Mouse (Mus musculus): Measurements from ENCODE around the gene Pfkp.

The Pfkp gene

DNA sequence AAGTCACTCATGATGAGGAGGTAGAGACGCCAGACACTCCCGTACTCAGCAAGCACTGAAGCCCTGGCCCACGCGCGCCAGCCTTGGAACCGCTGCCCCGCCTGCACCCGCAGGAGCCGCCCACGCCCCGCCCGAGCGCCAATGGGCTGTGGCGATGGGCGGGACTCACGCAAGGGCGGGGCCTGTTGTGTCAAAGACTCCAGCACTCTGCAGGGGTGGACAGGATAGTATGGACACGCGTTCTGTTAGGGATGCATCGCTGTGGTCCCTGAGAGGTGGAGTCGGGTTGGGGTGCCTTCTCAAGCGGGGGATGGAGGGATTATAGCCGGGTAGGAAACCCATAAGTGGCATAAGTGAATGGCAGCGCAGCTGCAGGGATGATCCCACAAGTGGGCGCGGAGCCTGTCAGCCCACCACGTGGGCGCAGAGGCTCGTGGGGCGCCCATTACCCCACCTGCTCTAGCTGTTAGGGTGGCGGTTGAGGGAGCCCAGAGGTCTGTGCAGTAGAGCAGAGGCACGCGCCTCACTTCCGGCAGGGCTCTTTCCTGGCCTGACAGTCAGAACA lies at the start of gene Pfkp:
Gene Pfkp (minus strand): TSS at position 109 of the 565 bp plus-strand sequence.
- peak; percentile 89 to 95 for DNase-seq (ENCODE audit: low spot score in 2 of 2)

DNA sequence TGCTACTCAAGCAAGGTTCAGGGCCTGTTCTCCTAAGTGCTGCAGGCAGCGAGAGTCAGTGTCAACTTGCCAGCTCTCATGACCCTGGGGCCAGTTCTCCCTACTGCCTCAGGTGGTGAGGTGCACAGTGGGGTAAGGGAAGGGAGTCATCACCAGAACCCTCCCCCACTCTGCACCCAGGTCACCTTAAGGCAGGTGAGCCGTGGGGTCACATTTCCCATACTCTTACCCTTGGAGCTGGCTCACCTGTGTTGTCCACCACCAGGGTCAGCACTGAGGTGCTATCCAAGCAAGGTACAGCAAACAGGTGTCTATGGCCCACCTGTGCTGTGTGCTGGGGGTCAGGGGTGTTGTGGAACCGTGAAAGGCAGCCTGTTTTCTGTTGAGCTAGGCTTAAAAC lies 42.0 kb upstream of the Pfkp start:
- DNase-seq (ENCODE audit: low spot score in 2 of 2) = no peak

DNA sequence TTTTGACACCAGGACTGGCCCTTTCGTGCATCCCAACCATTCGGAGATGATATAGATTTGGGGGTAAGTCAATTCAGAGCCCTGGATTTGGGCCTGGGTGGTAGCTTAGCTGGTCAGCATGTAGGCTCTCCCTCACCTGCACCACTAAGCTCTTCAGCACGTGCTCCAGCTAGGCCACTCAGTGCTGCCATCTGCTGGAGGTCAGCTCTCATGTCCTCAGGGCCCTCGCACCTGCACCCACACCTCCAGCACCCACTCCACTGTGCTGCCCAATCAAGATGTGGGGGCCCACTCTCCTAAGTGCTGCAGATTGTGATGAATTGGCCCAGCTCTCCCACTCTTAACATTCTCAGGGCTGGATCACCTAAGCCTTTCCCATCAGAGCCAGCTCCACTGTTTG lies 41.4 kb upstream of the Pfkp start:
- peak in 1 of 2 experiments; percentile 14 for DNase-seq (ENCODE audit: low spot score in 2 of 2)

DNA sequence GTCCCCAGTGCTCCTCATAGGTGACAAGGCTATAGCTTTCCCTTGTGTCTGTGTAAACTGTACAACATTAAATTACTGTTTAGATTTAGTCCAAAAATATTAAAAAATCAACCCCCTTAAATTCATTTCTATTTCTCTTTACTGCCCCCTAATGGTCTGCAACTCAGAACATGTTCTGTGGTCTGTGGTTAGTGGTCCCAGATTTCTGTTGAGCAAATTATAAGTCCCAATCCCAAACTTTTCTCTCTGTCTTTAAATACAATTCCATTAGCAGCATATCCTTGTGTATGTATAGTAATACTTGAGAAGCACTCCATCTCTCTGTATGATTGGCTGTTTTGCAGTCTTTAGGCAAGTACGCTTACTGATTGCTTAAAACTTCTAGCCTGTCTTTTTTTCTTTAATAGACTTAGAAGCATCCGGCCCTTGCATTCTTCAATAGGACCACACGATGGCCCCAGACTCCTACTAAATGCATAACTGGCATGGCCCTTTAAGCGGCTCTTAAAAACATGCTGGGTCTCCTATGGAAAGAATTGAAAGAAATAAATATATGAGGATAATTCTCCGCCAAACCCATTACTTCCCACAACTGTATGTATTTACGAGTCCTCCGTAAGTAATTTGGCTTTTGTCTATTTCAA lies 40.3 kb upstream of the Pfkp start:
- peak in 1 of 2 experiments; percentile 77 for DNase-seq (ENCODE audit: low spot score in 2 of 2)

DNA sequence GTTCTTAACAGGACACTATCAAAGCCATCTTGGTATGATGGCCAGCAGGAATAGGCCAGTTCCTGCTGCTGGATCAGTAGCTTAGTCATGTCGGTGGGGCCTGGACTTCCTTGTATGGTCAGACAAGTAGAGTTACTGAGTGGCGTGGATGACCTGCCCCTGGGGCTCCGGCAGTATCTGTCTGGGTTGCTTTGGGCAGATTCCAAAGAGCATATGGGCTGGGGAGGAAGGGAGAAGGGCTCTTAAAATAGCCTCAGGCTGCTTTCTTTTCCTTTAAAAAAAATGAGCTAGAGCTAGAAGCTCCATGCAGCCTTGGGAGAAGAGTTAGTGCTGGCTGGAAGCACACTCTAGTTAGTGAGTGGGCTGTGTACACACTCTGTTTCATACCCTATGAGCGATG lies 18.3 kb upstream of the Pfkp start:
- peak; percentile 48 to 60 for DNase-seq (ENCODE audit: low spot score in 2 of 2)

DNA sequence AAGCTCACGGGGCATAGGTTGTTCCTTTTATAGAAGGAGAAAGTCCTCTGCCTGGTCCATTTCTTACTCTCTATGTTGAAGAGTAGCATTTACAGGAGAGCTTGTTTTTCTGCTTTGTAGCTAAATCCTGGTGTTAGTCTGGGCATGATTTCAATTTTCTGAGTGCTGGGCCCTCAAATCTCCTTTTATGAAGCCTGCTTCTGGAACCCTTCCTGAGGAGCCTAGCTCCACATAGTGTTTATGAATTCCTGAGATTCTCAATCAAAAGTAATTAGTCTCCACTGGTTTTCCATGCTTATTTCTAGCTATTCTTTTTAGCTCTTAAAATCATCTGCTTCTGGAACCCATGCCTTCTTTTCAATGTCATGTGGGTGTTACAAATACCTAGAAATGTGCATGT lies 16.9 kb upstream of the Pfkp start:
- DNase-seq (ENCODE audit: low spot score in 2 of 2) = peak in 1 of 2 experiments; percentile 46

DNA sequence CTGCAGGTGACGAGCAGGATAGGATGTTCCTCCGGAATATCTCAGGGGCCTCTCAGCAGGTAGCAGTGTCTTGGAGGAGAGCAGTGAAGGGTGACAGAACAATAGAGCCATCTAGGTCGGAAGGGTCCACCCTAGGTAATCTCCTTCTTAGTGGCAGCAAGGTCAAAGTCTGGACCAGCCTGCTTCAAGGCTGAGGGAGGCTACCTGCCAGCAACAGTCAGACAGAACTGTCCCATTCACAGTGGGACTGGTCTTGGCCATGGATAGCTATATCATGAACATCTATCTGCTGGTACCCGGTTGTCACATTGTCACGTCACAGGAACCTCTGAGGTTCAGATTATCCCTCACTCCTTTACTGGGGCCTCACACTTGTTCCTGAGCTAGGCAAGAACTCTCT lies 15.6 kb upstream of the Pfkp start:
- DNase-seq (ENCODE audit: low spot score in 2 of 2) = no peak

DNA sequence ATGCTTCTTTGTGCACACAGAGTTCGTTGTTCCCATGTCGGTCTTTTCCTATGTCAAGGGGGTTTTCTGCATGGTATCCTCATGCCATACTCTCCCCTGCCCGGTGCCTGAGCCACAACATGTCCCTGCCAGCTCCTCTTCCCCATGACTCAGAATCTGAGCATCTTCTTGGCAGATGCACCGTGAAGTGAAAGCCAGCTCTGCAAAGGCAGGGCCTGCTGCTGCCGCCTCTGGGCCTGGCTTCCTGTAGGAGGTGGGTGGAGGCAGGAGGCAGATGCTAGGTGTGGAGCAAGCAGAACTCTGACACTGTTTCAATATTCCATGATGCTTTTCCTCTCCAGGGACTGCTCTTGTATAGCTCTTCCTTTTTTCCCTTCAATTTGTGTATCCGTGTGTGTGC lies 10.7 kb upstream of the Pfkp start:
- DNase-seq (ENCODE audit: low spot score in 2 of 2) = peak; percentile 65 to 84

DNA sequence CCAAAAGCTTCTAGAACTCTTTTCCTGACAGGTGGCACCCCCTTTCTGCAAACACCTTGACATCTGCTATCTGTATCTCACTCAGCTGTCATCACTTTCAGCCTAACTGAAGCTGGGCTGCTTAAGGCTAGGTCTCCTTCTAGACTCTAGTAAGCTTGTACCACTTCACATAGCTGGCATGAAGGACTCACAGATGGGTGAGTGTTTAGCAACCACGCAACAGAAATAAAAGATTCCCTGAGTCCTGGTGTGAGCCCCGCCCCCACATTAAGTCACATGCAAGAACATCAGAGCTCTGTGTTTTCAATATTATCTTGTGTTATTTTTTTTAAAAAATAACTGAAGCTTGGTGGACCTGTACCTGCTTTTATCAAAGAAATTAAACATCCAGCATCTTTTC lies 8.7 kb upstream of the Pfkp start:
- DNase-seq (ENCODE audit: low spot score in 2 of 2) = peak in 1 of 2 experiments; percentile 63

DNA sequence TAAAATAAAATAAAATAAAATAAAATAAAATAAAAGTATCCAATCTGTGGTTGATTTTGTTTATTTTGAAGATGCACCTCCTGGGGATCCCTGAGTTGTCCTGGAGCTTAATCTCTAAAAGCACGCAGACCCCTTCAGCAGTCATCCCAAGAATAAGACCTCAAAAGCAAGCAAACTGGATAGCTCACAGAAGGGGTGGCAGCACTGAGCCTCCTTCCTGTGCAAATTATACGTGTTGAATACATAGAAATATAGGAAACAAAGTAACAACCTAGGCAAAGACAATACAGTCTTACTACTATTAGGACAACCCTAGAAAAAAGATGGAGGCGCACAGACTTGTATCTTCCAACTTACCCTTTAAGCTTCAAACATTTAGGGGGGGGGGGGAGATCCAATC lies 965 bp upstream of the Pfkp start:
- no peak for DNase-seq (ENCODE audit: low spot score in 2 of 2)

DNA sequence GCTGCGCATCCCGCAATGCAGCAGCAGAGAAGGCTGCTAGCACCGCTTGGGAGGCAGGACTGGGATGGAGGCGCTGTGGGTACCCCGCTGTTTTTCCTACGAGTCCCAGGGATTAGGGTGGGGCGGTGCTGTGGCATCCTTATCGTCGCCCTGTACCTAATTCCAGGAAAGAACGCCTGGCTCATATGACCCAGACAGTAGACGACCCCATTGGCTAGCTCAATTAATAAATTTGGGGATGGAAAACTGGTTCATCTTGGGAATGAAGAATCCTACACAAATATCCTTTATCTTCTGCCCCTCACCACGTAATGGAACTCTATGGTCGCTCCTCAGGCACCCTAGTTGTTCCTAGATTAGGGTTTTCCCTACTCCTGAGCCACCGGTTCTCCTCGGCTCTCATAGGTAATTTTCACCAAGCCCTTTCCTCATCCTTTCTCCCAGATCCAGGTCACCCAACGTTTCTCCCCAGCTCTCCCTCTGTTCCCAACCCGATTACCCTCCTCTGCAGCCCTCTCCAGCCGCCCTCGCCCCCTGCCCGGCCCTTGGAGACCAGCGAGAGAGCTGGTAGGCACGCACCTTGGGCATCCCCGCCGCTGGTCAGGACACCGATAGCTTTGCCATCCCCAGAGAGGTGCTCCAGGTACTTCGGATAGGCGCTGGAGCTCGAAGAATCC lies 447 bp downstream of the Pfkp start:
- no peak for DNase-seq (ENCODE audit: low spot score in 2 of 2)

DNA sequence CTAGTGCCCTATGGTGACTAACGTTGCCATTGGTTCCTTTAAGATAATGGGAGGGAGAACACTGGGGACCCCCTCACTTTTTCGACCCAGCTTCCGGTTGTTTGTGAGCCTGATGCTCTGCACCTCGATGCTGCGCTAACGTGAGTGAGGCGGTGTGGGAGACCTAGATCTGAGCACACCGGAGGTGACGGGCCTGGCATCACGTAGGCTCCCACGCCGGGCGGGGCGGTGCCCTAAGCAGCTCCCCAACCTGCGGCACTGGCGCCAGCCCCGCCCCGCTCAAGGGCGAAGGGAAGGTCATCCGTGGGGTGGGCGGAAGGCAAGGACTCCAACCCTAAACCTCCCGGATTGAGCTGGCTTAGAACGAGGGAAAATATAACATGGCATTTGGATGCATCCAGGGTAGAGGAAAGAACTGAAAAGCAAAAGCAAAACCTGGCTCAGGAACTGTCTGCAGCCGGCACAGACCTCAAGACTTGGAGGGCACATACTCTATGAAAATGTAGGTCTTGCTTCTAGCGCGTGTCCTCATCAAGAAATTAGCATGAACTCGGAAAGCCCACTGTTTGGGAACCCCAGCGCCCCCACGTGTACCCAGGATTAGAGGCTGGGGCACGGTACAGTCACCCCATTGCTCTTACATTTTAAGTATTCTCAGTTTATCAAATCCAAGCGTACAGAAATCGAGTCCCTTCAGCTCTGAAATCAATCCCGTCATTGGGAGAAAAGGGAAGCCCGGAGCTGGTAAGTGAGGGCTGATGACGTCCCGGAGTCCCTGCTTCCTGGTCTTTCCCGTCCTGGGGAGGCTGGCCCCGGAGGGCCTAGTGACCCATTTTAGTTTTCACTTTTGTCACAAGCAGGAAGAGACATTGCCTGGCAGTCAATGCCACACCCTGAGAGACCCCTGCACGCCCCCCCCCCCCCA lies 1.2 kb downstream of the Pfkp start:
- DNase-seq (ENCODE audit: low spot score in 2 of 2) = peak in 1 of 2 experiments; percentile 57

DNA sequence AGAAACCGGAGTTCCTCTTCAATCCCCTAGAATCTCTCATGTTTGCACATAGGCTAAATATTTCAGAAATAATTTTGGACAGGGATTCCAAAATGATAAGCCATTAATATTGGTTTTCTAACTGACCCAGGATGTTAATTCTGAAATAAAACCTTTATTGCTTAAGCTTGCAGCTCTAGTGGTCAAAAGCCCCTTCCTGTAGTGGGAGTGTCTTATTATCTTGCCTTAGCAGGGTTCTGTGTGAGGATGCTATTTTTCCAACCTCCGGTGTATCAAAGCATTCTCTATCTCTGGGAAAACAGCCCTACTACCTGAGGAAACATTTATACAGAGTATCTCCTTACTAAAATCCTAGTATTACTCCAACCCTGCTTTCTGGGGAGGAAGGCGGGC lies 1.9 kb downstream of the Pfkp start:
- no peak for DNase-seq (ENCODE audit: low spot score in 2 of 2)

DNA sequence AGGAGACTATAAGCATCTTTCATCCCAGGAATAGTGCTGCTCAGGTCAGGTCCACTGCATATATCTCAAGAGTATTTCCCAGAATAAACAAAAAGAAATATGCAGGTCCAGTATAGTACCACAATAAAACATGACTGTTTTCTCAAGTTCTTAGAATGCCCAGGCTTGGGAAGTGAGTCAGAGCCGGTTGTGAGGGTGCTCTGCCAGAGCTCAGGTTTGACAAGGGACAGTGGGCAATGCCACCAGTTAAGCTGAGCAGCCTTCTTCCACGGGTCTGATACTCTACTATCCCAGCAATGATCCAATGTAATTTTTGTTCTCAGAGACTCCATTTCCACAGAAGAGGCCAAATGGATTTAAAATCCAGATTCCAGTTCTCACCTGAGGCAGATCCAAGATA lies 2.3 kb downstream of the Pfkp start:
- DNase-seq (ENCODE audit: low spot score in 2 of 2) = no peak

DNA sequence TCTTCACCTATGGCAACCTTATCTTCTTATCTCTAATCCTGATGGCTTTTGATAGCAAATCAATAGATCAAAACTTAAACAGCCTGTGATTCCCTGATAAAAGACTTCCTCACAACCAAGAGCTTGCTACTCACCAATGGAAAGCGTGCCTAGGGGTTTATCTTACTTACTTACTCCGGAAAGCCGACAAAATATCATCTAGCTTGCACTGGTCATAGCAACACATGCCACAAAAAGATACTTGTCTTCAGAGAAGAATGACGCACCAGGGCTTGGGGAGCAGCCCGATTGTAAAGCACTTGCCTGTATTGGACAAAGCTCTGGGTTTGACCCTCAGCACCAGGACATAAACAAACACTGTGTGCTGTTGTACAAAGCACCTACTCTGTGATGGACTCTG lies 4.6 kb downstream of the Pfkp start:
- no peak for DNase-seq (ENCODE audit: low spot score in 2 of 2)

DNA sequence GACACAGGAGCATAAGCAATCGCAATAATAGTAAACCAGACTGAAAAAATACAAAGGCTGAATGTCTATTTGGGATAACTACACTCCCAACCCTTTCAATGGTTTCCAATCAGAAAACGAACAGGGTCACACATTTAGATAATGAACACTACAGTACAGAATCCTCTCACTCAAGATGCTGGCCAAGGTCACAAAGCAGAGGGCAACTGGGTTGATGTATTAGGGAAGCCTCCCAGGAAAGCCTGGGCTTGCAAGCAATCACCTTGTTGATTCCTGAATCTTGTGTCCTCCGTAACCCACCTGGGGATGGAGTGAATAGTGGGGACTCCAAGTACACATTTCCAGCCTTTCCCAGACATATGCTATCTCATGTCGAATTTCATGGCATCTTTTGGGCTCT lies 5.6 kb downstream of the Pfkp start:
- DNase-seq (ENCODE audit: low spot score in 2 of 2) = no peak

DNA sequence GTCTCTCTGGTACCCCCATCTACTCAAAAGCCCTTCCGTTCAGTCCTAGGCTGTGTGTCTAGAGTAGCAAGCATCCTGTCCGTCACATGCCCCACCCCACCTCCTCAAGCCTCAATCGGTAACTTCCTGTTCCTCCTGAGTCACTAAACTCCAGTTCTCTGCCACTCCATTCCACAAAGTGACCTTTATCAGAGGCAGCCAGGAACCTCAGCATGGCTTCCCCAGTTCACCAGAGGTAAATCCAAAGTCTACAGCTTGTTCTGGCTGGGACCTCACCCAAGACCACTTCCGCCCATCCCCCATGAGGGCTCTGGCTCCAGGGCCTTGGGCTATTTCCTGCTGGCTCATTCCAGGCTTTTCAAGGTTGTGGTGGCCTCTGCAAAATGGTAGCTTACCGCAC lies 6.1 kb downstream of the Pfkp start:
- no peak for DNase-seq (ENCODE audit: low spot score in 2 of 2)

DNA sequence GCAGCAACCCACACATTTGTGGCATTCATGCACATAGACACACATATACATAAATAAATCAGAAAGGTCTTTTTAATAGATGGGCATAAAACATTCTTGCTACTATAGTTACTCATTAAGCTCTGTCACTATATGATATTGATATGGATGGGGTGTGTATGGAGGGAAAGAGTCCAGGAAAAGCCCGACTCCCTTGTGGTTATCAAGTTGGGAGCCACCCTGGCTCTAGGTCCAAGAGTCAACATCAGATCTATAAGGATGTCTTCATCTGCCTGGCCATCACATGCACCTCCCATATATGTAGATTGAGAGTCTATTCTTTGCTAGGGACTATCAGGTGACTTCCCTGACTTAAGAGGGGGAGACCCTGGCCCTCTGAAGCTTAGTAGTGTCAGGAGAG lies 7.1 kb downstream of the Pfkp start:
- no peak for DNase-seq (ENCODE audit: low spot score in 2 of 2)

DNA sequence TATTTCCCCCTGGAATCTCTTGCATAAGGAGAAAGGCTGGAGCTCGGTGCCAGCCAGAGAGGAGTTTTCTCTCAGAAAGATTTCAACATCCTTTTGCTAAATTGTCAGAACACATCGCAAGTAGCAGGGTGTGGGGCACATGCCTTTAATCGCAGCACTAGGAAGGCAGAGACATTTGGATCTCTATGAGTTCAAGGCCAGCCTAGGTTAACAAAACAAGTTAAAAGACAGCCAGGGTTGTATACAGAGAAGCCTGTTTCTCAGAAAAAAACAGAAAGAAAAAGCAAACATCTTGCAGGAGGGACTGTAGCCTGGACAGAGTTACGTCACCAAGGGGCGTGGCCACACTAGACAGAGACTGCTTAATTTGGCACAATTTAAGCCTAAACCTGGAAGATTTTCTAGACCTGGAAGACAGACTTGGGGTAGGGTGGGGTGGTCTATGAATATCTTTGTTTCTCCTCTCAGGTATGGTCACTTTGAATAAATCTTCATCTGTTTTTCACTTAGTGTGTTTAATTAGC lies 9.0 kb downstream of the Pfkp start:
- no peak for DNase-seq (ENCODE audit: low spot score in 2 of 2)

DNA sequence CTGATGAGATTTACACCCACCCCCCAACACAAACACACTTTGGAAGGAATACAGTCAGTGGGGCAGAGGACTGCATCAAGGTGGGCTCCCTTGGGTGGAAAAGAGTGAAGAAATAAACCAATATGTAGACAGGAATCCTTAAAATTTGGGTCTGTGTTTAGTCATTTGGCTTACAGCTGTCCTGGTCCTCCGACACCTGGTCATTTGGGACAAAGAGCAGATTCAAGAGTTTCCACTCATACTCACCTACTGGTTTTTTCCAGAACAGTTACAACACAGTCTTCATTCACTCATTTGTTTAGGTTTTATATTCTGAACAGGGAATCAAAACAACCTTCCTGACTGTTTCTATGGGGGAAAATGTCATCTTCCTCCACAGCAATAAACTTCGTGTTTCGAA lies 9.6 kb downstream of the Pfkp start:
- no peak for DNase-seq (ENCODE audit: low spot score in 2 of 2)

DNA sequence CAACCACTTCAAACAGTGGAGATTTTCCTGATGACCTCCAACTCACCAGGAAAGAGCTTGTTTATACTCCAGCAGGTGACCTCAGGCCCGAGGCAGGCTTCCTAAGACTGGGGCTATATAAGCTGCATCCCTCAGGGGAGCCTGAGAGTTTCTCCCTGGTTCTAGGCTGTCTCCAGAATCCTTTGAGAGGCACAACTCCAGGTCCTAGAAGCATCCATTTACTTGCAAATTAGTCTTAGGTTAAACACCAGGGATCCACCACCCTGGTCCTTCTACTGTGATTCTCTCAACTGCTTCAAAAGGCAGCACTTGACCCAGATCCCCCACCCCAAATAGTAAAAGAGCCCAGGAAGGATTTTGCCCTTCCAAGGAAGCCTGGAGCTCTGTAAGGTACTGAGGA lies 10.2 kb downstream of the Pfkp start:
- no peak for DNase-seq (ENCODE audit: low spot score in 2 of 2)

DNA sequence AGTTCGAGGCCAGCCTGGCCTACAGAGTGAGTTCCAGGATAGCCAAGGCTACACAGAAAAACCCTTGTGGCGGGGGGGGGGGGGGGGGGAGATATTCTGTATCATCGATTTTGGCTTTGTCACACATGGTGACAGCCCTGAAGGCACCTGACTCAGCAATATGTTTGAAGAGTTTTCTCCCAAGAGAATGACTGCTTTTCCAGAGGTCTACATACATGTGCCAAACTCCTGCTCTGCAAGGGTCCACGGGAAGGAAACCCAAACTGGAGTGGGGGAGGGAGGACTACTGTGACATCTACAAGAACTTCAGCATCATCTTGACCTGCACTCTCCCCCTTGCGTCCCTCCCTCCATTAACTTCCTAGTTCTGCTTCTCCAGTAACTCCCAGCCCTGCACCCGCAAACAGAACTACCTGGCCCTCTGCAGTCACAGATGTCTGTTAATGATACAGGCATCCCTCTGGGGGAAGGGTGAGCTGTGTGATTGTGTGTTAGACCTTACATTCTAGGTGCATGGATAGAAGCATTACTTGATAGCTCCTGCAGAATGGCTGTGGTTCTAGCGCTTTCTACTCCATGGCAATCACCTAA lies 10.9 kb downstream of the Pfkp start:
- DNase-seq (ENCODE audit: low spot score in 2 of 2) = no peak

All from left cerebral cortex, adult 9 months (tissue).